Mouse (Mus musculus) MEL (cell line): ENCODE data around the gene Wdr77. TPM values are rescaled to one million over a fixed set of nuclear protein-coding genes. Genes with fewer than 3 reads are reported as not detected.
"Not testable (repeated sequence)": the region's sequence is repeated elsewhere in the genome, so short reads cannot be mapped to it uniquely, and the experiment has no call there.

Experiments
- DNase-seq: peaks from one replicate; pipeline ENCODE4 v3.0.0; 2011; ENCODE audit warnings: low read depth, low spot score
- H3K27ac ChIP-seq: 2 replicates; pipeline ENCODE4 v1.5.1; 2012; ENCODE audit warnings: low read depth, mild to moderate bottlenecking, control low read depth, low read length, moderate library complexity; ENCODE audit not compliant: control insufficient read depth
- H3K27me3 ChIP-seq, 2 experiments: fragments of 150-350 bp in 1 of 2; sonication (generic) in 1 of 2; 2 replicates each; pipeline ENCODE4 v1.6.1; 2012; ENCODE audit warnings: low read length in 2 of 2, mild to moderate bottlenecking in 2 of 2, improper control_type of control experiment in 1 of 2, moderate library complexity in 1 of 2; ENCODE audit not compliant: insufficient read depth in 2 of 2, control insufficient read depth in 1 of 2
- H3K36me3 ChIP-seq, 2 experiments: 2 replicates each; pipeline ENCODE4 v1.6.1; 2012 to 2014; ENCODE audit warnings: low read length in 2 of 2, improper control_type of control experiment in 1 of 2, inconsistent platforms in 1 of 2, mild to moderate bottlenecking in 1 of 2; ENCODE audit not compliant: insufficient read depth in 2 of 2, control insufficient read depth in 1 of 2
- H3K4me1 ChIP-seq, 2 experiments: fragments of 150-350 bp in 1 of 2; sonication (generic) in 1 of 2; 2 replicates each; pipeline ENCODE4 v1.6.1; 2012; ENCODE audit warnings: low read length in 2 of 2, improper control_type of control experiment in 1 of 2, mild to moderate bottlenecking in 1 of 2; ENCODE audit not compliant: insufficient read depth in 2 of 2, control insufficient read depth in 1 of 2
- H3K4me3 ChIP-seq, 2 experiments: fragments of 150-350 bp in 1 of 2; sonication (generic) in 1 of 2; 2 replicates each; pipeline ENCODE4 v1.5.1; 2012; ENCODE audit warnings: low read depth in 2 of 2, low read length in 2 of 2, mild to moderate bottlenecking in 2 of 2, moderate library complexity in 2 of 2, control low read depth in 1 of 2, improper control_type of control experiment in 1 of 2; ENCODE audit not compliant: control insufficient read depth in 1 of 2, insufficient read depth in 1 of 2
- H3K79me2 ChIP-seq: 2 replicates; pipeline ENCODE4 v1.6.1; 2012; ENCODE audit warnings: mild to moderate bottlenecking, low read length, moderate library complexity; ENCODE audit not compliant: control insufficient read depth, poor library complexity, insufficient read depth
- H3K9ac ChIP-seq: 2 replicates; pipeline ENCODE4 v1.6.1; 2012; ENCODE audit warnings: low read depth, mild to moderate bottlenecking, control low read depth, low read length, moderate library complexity; ENCODE audit not compliant: control insufficient read depth, poor library complexity, severe bottlenecking
- H3K9me3 ChIP-seq: fragments of 150-350 bp; sonication (generic); replicated peaks from 2 replicates; pipeline ENCODE4 v1.6.1; 2012; ENCODE audit warnings: mild to moderate bottlenecking, low read length, improper control_type of control experiment, moderate library complexity; ENCODE audit not compliant: insufficient read depth
- BHLHE40 ChIP-seq: IDR thresholded peaks from 2 replicates; pipeline ENCODE4 v1.6.1; 2012; ENCODE audit warnings: low read depth, mild to moderate bottlenecking, inconsistent platforms, low read length, improper control_type of control experiment, borderline replicate concordance
- E2F4 ChIP-seq: IDR thresholded peaks from 2 replicates; pipeline ENCODE4 v1.6.1; 2011; ENCODE audit warnings: low read depth, low read length, improper control_type of control experiment, borderline replicate concordance
- ELF1 ChIP-seq: IDR thresholded peaks from 2 replicates; pipeline ENCODE4 v1.6.1; 2014; ENCODE audit warnings: low read depth, mild to moderate bottlenecking, inconsistent platforms, low read length, improper control_type of control experiment, moderate library complexity
- EP300 ChIP-seq, 2 experiments: IDR thresholded peaks; 2 replicates each; pipeline ENCODE4 v1.6.1; 2011; ENCODE audit warnings: improper control_type of control experiment in 2 of 2, low read length in 2 of 2, low read depth in 1 of 2, mild to moderate bottlenecking in 1 of 2
- ETS1 ChIP-seq: IDR thresholded peaks from 2 replicates; pipeline ENCODE4 v1.6.1; 2012; ENCODE audit warnings: low read depth, mild to moderate bottlenecking, inconsistent platforms, low read length, improper control_type of control experiment, moderate library complexity
- GABPA ChIP-seq: IDR thresholded peaks from 2 replicates; pipeline ENCODE4 v1.6.1; 2012; ENCODE audit warnings: low read depth, mild to moderate bottlenecking, inconsistent platforms, low read length, improper control_type of control experiment, moderate library complexity
- GATA1 ChIP-seq: IDR thresholded peaks from 2 replicates; pipeline ENCODE4 v1.6.1; 2011; ENCODE audit warnings: low read depth, low read length, improper control_type of control experiment
- HCFC1 ChIP-seq: IDR thresholded peaks from 2 replicates; pipeline ENCODE4 v1.6.1; 2012; ENCODE audit warnings: low read depth, mild to moderate bottlenecking, inconsistent platforms, low read length, improper control_type of control experiment, moderate library complexity
- MAX ChIP-seq: IDR thresholded peaks from 2 replicates; pipeline ENCODE4 v1.6.1; 2011; ENCODE audit warnings: low read length, improper control_type of control experiment
- MYB ChIP-seq: IDR thresholded peaks from 2 replicates; pipeline ENCODE4 v1.6.1; 2011; ENCODE audit warnings: mild to moderate bottlenecking, low read depth, low read length, improper control_type of control experiment
- MYC ChIP-seq: IDR thresholded peaks from 2 replicates; pipeline ENCODE4 v1.6.1; 2011; ENCODE audit warnings: low read depth, mild to moderate bottlenecking, low read length, improper control_type of control experiment, moderate library complexity
- NRF1 ChIP-seq: IDR thresholded peaks from 2 replicates; pipeline ENCODE4 v1.6.1; 2014; ENCODE audit warnings: low read depth, mild to moderate bottlenecking, inconsistent platforms, low read length, improper control_type of control experiment, moderate library complexity; ENCODE audit not compliant: poor library complexity, insufficient read depth, severe bottlenecking
- POLR2A ChIP-seq, 2 experiments: IDR thresholded peaks; 2 replicates each; pipeline ENCODE4 v1.6.1; 2011 to 2012; ENCODE audit warnings: low read length in 2 of 2, mild to moderate bottlenecking in 2 of 2, control low read depth in 1 of 2, improper control_type of control experiment in 1 of 2, low read depth in 1 of 2, moderate library complexity in 1 of 2; ENCODE audit not compliant: control insufficient read depth in 1 of 2, insufficient read depth in 1 of 2, poor library complexity in 1 of 2
- POLR2AphosphoS2 ChIP-seq: IDR thresholded peaks from 2 replicates; pipeline ENCODE4 v1.6.1; 2011; ENCODE audit warnings: low read length, improper control_type of control experiment
- POLR2AphosphoS5 ChIP-seq: IDR thresholded peaks from 2 replicates; pipeline ENCODE4 v1.6.1; 2012; ENCODE audit warnings: low read depth, borderline replicate concordance, mild to moderate bottlenecking, inconsistent platforms, low read length, moderate library complexity, mixed read lengths
- RAD21 ChIP-seq: IDR thresholded peaks from 2 replicates; pipeline ENCODE4 v1.6.1; 2011; ENCODE audit warnings: mild to moderate bottlenecking, low read depth, low read length, improper control_type of control experiment
- RCOR1 ChIP-seq: IDR thresholded peaks from 2 replicates; pipeline ENCODE4 v1.6.1; 2012; ENCODE audit warnings: low read depth, mild to moderate bottlenecking, inconsistent platforms, low read length, improper control_type of control experiment
- SIN3A ChIP-seq: IDR thresholded peaks from 2 replicates; pipeline ENCODE4 v1.6.1; 2012; ENCODE audit warnings: low read length, improper control_type of control experiment, inconsistent platforms
- TBP ChIP-seq: IDR thresholded peaks from 2 replicates; pipeline ENCODE4 v1.8.0; 2011; ENCODE audit warnings: low read depth, low read length, improper control_type of control experiment
- TCF12 ChIP-seq: IDR thresholded peaks from 2 replicates; pipeline ENCODE4 v1.6.1; 2014; ENCODE audit warnings: low read depth, mild to moderate bottlenecking, inconsistent platforms, low read length, improper control_type of control experiment, moderate library complexity
- UBTF ChIP-seq: IDR thresholded peaks from 2 replicates; pipeline ENCODE4 v1.6.1; 2012; ENCODE audit warnings: low read depth, mild to moderate bottlenecking, inconsistent platforms, low read length, improper control_type of control experiment, moderate library complexity, borderline replicate concordance; ENCODE audit not compliant: insufficient read depth
- ZKSCAN1 ChIP-seq: IDR thresholded peaks from 2 replicates; pipeline ENCODE4 v1.6.1; 2012; ENCODE audit warnings: low read depth, mild to moderate bottlenecking, inconsistent platforms, low read length, improper control_type of control experiment, moderate library complexity
- ZNF384 ChIP-seq: IDR thresholded peaks from 2 replicates; pipeline ENCODE4 v1.6.1; 2012; ENCODE audit warnings: low read depth, mild to moderate bottlenecking, inconsistent platforms, low read length, improper control_type of control experiment
- polyA plus RNA-seq, 2 experiments: library from polyadenylated mRNA; stranded (reverse) in 1 of 2; unstranded in 1 of 2; fragments of >175 nt in 1 of 2; fragments of >200 nt in 1 of 2; gene quantifications; 2 replicates each; pipeline versions ENCODE4 v1.2.1 to v1.2.4; 2012; ENCODE audit warnings: low replicate concordance in 2 of 2, low read depth in 1 of 2; ENCODE audit not compliant: insufficient read length in 2 of 2, insufficient read depth in 1 of 2, missing spikeins in 1 of 2
- total RNA-seq: library from RNA; depleted of rRNA; stranded (reverse); fragments of 300-350 nt; gene quantifications from 2 replicates; pipeline ENCODE4 v1.2.3, GENCODE M21; 2012

The Wdr77 gene
- total and polyA plus RNA-seq, 3 experiments, result 116 to 204 TPM; not detected in 1

- Histone ChIP-seq H3K36me3 (peaks cover 0 to 66% of the 10 kb centered on the region in 2 experiments; a peak in 2 of 4 replicates), H3K9ac (no peak overlapping the region), H3K27ac (peak overlapping the region; percentile 44), H3K4me3 (no peak overlapping the region), H3K4me1 (peaks cover 40 to 64% of the 10 kb centered on the region in 2 experiments), H3K27me3 (no peaks in the 10 kb centered on the region), H3K79me2 (no peaks in the 10 kb centered on the region), H3K9me3 (no peaks in the 10 kb centered on the region)
- no peak for TF ChIP-seq NRF1
- peak; percentile 27; the same call in 1 of the 2 replicates for TF ChIP-seq BHLHE40
- peak; percentile 41; the same call in 1 of the 2 replicates for TF ChIP-seq RCOR1
- no peak for TF ChIP-seq GABPA
- TF ChIP-seq ELF1, result 0 out of 2 replicates have a peak, but pooled peaks have one; percentile 25
- TF ChIP-seq EP300 (IDR thresholded peaks at IDR 0.05; ENCODE audit: low read depth in 1 of 2, low read length in 2 of 2), result peak; percentile 54 to 64; a peak in 3 of 4 replicates
- TF ChIP-seq GATA1, result peak; percentile 62
- TF ChIP-seq RAD21, result no peak
- 0 out of 2 replicates have a peak, but pooled peaks have one; percentile 26 for TF ChIP-seq ETS1
- TF ChIP-seq SIN3A, result 0 out of 2 replicates have a peak, but pooled peaks have one; percentile 29
- DNase-seq, result no peak
Observed at GRCm38 (mm10) chr3:105915281-105915680, 43.9 kb upstream of the Wdr77 start.

DNA sequence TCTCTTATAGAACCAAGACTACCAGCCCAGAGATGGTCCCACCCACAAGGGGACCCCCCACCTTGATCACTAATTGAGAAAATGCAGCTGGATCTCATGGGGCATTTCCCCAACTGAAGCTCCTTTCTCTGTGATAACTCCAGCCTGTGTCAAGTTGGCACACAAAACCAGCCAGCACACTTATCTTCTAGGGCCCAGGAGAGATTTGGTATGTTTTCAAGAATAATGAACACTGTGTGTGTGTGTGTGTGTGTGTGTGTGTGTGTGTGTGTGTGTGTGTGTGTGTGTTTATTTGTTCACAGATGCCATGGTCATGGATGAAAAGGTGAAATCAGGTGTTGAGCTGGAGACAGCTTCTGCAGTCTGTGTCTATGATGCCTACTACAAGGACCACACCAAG lies 42.7 kb upstream of the Wdr77 start:
- H3K27me3 ChIP-seq, H3K27ac ChIP-seq, DNase-seq, H3K79me2 ChIP-seq, H3K4me3 ChIP-seq, H3K9ac ChIP-seq, H3K9me3 ChIP-seq: not testable (repeated sequence)
- Histone ChIP-seq H3K4me1 (peaks cover 42 to 72% of the 10 kb centered on the region in 2 experiments), H3K36me3 (peaks cover 0 to 69% of the 10 kb centered on the region in 2 experiments; a peak in 2 of 4 replicates)
- TF ChIP-seq EP300 (IDR thresholded peaks at IDR 0.05; ENCODE audit: low read depth in 1 of 2, low read length in 2 of 2), result peak; percentile 36 to 51; a peak in 2 of 4 replicates
- TF ChIP-seq TCF12, result peak; percentile 77
- peak; percentile 64; the same call in 1 of the 2 replicates for TF ChIP-seq ETS1
- TF ChIP-seq RCOR1, result peak; percentile 52; the same call in 1 of the 2 replicates

DNA sequence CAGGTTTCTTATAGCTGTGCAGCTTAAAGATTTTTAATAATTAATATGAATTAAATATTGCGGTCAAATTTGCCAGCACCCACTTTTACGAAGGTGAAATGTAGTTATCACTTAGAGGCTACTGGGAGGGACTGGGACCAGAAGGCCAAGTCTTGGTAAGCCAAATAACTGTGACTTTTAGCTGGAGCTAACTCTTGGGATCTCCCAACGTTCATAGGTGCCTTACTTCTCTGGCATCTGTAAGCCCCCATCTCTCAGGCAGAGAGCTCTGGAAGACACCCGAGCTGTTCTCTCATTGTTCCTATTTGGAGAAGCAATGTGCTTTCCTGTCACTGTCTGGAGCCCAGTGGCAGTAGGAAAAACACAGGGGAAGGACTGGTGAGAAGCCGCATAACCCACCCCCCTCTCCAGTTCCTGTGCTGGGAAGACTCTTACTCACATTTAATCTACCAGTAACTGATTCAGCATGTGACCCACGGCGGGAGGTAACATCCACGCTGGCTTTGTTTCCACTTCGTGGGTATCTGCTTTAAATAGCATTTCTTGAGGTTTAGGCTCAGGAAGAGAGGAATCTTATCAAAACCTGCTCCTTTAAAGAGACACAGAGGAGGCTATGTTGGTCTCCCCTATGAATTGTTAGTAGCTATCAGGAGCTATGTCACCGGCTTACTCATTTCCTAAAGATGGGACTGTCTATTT lies 41.4 kb upstream of the Wdr77 start:
- Histone ChIP-seq H3K4me1 (peaks cover 36 to 62% of the 10 kb centered on the region in 2 experiments), H3K79me2 (no peaks in the 10 kb centered on the region), H3K4me3 (no peak overlapping the region), H3K9ac (no peak overlapping the region), H3K9me3 (no peaks in the 10 kb centered on the region), H3K27ac (peak overlapping the region; percentile 44; the same call in 1 of the 2 replicates), H3K27me3 (no peaks in the 10 kb centered on the region), H3K36me3 (peaks cover 0 to 60% of the 10 kb centered on the region in 2 experiments; a peak in 2 of 4 replicates)
- no peak for DNase-seq
- TF ChIP-seq MYC (no peak), POLR2A (IDR thresholded peaks at IDR 0.05; ENCODE audit: control insufficient read depth in 1 of 2, insufficient read depth in 1 of 2, low read depth in 1 of 2, low read length in 2 of 2, poor library complexity in 1 of 2) (no peak), GATA1 (0 out of 2 replicates have a peak, but pooled peaks have one; percentile 36), ZNF384 (no peak), HCFC1 (no peak), ZKSCAN1 (no peak), MYB (no peak), E2F4 (no peak), SIN3A (peak; percentile 60), UBTF (no peak), MAX (no peak), ELF1 (no peak), TBP (no peak), POLR2AphosphoS2 (no peak), POLR2AphosphoS5 (no peak), TCF12 (peak; percentile 42; the same call in 1 of the 2 replicates)
